Mouse (Mus musculus): ENCODE data around the gene Csnk1d. TPM values are rescaled to one million over a fixed set of nuclear protein-coding genes. Genes with fewer than 3 reads are reported as not detected.

The Csnk1d gene
- total and polyA plus RNA-seq, 3 experiments: 73.6 to 195 (median 116) TPM

DNA sequence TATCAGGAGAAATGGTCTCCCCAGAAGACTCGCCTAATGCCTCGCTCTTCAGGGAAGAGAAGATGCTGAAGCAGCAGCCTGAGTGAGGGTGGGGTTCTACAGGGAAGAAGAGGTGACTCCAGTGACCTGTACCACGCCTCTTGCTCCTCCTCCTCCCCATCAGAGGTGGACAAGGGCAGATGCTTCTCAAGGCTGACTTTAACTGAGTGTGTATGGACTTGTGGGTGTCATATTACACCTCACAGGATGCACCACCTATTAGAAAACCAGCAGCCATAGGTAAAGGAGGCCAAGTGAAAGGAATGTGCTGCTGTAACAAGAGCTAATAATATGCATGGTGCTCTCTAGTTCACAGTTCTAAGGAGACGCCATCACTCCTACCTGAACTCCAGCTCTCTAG is 25.5 kb downstream of the Csnk1d start:
- no peak for DNase-seq (ENCODE audit: low spot score)
- TF ChIP-seq GATA2 (IDR thresholded peaks at IDR 0.05; ENCODE audit: borderline replicate concordance, low read depth, low read length) (no peak), POLR2AphosphoS5 (IDR thresholded peaks at IDR 0.05; ENCODE audit: insufficient replicate concordance, low read depth, low read length) (no peak), TAL1 (conservative IDR thresholded peaks at IDR 0.05; ENCODE audit: low read depth, low read length) (no peak), GATA1 (IDR thresholded peaks at IDR 0.05; ENCODE audit: borderline replicate concordance, low read length) (no peak), CTCF (IDR thresholded peaks at IDR 0.05; ENCODE audit: low read depth, low read length) (no peak)
- H3K27me3 ChIP-seq (ENCODE audit: insufficient read depth, low read length): no peaks in the 10 kb centered on the region
- peaks cover 21% of the 10 kb centered on the region; the same call in 1 of the 2 replicates for H3K4me1 ChIP-seq (ENCODE audit: insufficient read depth, low read depth, low read length)
- H3K36me3 ChIP-seq (replicated peaks): peaks cover 100% of the 10 kb centered on the region
- no peaks in the 10 kb centered on the region for H3K9me3 ChIP-seq (replicated peaks)
- ATAC-seq (ENCODE audit: extremely low read depth, insufficient number of reproducible peaks, low FRiP score, poor library complexity, severe bottlenecking): no peak
- no peak overlapping the region for H3K4me3 ChIP-seq (ENCODE audit: low read depth, low read length)

- TF ChIP-seq GATA1 (IDR thresholded peaks at IDR 0.05; ENCODE audit: borderline replicate concordance, low read length): no peak
- TF ChIP-seq POLR2AphosphoS5 (IDR thresholded peaks at IDR 0.05; ENCODE audit: insufficient replicate concordance, low read depth, low read length): no peak; the same call in 1 of the 2 replicates
- no peak for TF ChIP-seq CTCF (IDR thresholded peaks at IDR 0.05; ENCODE audit: low read depth, low read length)
- no peak for TF ChIP-seq GATA2 (IDR thresholded peaks at IDR 0.05; ENCODE audit: borderline replicate concordance, low read depth, low read length)
- no peak for TF ChIP-seq TAL1 (conservative IDR thresholded peaks at IDR 0.05; ENCODE audit: low read depth, low read length)
- ATAC-seq (ENCODE audit: extremely low read depth, insufficient number of reproducible peaks, low FRiP score, poor library complexity, severe bottlenecking) (no peak), DNase-seq (ENCODE audit: low spot score) (no peak)
- H3K4me3 ChIP-seq (ENCODE audit: low read depth, low read length): no peak overlapping the region
- no peaks in the 10 kb centered on the region for H3K27me3 ChIP-seq (ENCODE audit: insufficient read depth, low read length)
- H3K9me3 ChIP-seq (replicated peaks): no peaks in the 10 kb centered on the region
- peaks cover 27% of the 10 kb centered on the region for H3K4me1 ChIP-seq (ENCODE audit: insufficient read depth, low read depth, low read length)
- H3K36me3 ChIP-seq (replicated peaks): peaks cover 100% of the 10 kb centered on the region
Measured at GRCm38 (mm10) chr11:120964195-120965157, 26.7 kb downstream of the Csnk1d start.

- H3K4me3 ChIP-seq (ENCODE audit: low read depth, low read length): no peak overlapping the region
- peaks cover 100% of the 10 kb centered on the region for H3K36me3 ChIP-seq (replicated peaks)
- DNase-seq (ENCODE audit: low spot score): no peak
- no peaks in the 10 kb centered on the region for H3K27me3 ChIP-seq (ENCODE audit: insufficient read depth, low read length)
- TF ChIP-seq CTCF (IDR thresholded peaks at IDR 0.05; ENCODE audit: low read depth, low read length) (no peak), GATA2 (IDR thresholded peaks at IDR 0.05; ENCODE audit: borderline replicate concordance, low read depth, low read length) (no peak), GATA1 (IDR thresholded peaks at IDR 0.05; ENCODE audit: borderline replicate concordance, low read length) (no peak), POLR2AphosphoS5 (IDR thresholded peaks at IDR 0.05; ENCODE audit: insufficient replicate concordance, low read depth, low read length) (no peak), TAL1 (conservative IDR thresholded peaks at IDR 0.05; ENCODE audit: low read depth, low read length) (no peak)
- peaks cover 41% of the 10 kb centered on the region for H3K4me1 ChIP-seq (ENCODE audit: insufficient read depth, low read depth, low read length)
- no peaks in the 10 kb centered on the region for H3K9me3 ChIP-seq (replicated peaks)
- no peak for ATAC-seq (ENCODE audit: extremely low read depth, insufficient number of reproducible peaks, low FRiP score, poor library complexity, severe bottlenecking)
Measured at GRCm38 (mm10) chr11:120962909-120963308, 28.2 kb downstream of the Csnk1d start.

- TF ChIP-seq GATA1 (IDR thresholded peaks at IDR 0.05; ENCODE audit: borderline replicate concordance, low read length): no peak
- TF ChIP-seq CTCF (IDR thresholded peaks at IDR 0.05; ENCODE audit: low read depth, low read length): no peak
- no peak; the same call in 1 of the 2 replicates for TF ChIP-seq POLR2AphosphoS5 (IDR thresholded peaks at IDR 0.05; ENCODE audit: insufficient replicate concordance, low read depth, low read length)
- no peak for TF ChIP-seq GATA2 (IDR thresholded peaks at IDR 0.05; ENCODE audit: borderline replicate concordance, low read depth, low read length)
- no peak for TF ChIP-seq TAL1 (conservative IDR thresholded peaks at IDR 0.05; ENCODE audit: low read depth, low read length)
- peaks cover 100% of the 10 kb centered on the region for H3K36me3 ChIP-seq (replicated peaks)
- peaks cover 46% of the 10 kb centered on the region for H3K4me1 ChIP-seq (ENCODE audit: insufficient read depth, low read depth, low read length)
- H3K27me3 ChIP-seq (ENCODE audit: insufficient read depth, low read length): no peaks in the 10 kb centered on the region
- DNase-seq (ENCODE audit: low spot score) (no peak), ATAC-seq (ENCODE audit: extremely low read depth, insufficient number of reproducible peaks, low FRiP score, poor library complexity, severe bottlenecking) (no peak)
- no peak overlapping the region for H3K4me3 ChIP-seq (ENCODE audit: low read depth, low read length)
- no peaks in the 10 kb centered on the region for H3K9me3 ChIP-seq (replicated peaks)
Measured at GRCm38 (mm10) chr11:120962050-120962771, 28.9 kb downstream of the Csnk1d start.

GRCm38 (mm10) chr11:120961594-120961993 is 29.5 kb downstream of the Csnk1d start:
- no peak for TF ChIP-seq CTCF (IDR thresholded peaks at IDR 0.05; ENCODE audit: low read depth, low read length)
- TF ChIP-seq TAL1 (conservative IDR thresholded peaks at IDR 0.05; ENCODE audit: low read depth, low read length): no peak
- no peak for TF ChIP-seq POLR2AphosphoS5 (IDR thresholded peaks at IDR 0.05; ENCODE audit: insufficient replicate concordance, low read depth, low read length)
- no peak for TF ChIP-seq GATA2 (IDR thresholded peaks at IDR 0.05; ENCODE audit: borderline replicate concordance, low read depth, low read length)
- TF ChIP-seq GATA1 (IDR thresholded peaks at IDR 0.05; ENCODE audit: borderline replicate concordance, low read length): no peak
- ATAC-seq (ENCODE audit: extremely low read depth, insufficient number of reproducible peaks, low FRiP score, poor library complexity, severe bottlenecking) (no peak), DNase-seq (ENCODE audit: low spot score) (no peak)
- H3K4me1 ChIP-seq (ENCODE audit: insufficient read depth, low read depth, low read length): peaks cover 49% of the 10 kb centered on the region
- H3K9me3 ChIP-seq (replicated peaks): no peaks in the 10 kb centered on the region
- no peak overlapping the region for H3K4me3 ChIP-seq (ENCODE audit: low read depth, low read length)
- no peaks in the 10 kb centered on the region for H3K27me3 ChIP-seq (ENCODE audit: insufficient read depth, low read length)
- peaks cover 100% of the 10 kb centered on the region for H3K36me3 ChIP-seq (replicated peaks)

DNA sequence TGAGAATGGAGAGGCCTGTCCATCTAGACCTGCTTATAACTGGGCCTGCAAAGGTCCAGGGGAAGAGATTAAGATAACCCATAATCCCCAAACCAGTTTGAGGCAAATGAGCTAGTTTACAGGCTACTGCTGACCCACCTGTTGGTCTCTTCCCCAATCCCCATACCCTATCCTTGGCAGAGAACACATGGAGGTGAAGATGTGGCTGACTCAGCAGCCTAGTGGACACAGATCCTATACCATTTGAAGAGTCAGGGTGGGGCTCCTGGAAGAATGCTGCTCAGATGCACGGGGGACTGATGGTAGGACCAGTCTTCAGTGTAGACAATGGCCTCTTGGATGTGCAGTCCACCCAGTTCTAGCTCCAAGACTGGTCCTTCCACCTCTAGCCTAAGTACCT is 30.9 kb downstream of the Csnk1d start:
- H3K4me3 ChIP-seq (ENCODE audit: low read depth, low read length): no peak overlapping the region
- TF ChIP-seq GATA1 (IDR thresholded peaks at IDR 0.05; ENCODE audit: borderline replicate concordance, low read length): no peak
- TF ChIP-seq CTCF (IDR thresholded peaks at IDR 0.05; ENCODE audit: low read depth, low read length): no peak
- TF ChIP-seq TAL1 (conservative IDR thresholded peaks at IDR 0.05; ENCODE audit: low read depth, low read length): no peak
- no peak for TF ChIP-seq POLR2AphosphoS5 (IDR thresholded peaks at IDR 0.05; ENCODE audit: insufficient replicate concordance, low read depth, low read length)
- TF ChIP-seq GATA2 (IDR thresholded peaks at IDR 0.05; ENCODE audit: borderline replicate concordance, low read depth, low read length): no peak
- H3K4me1 ChIP-seq (ENCODE audit: insufficient read depth, low read depth, low read length): peaks cover 59% of the 10 kb centered on the region
- ATAC-seq (ENCODE audit: extremely low read depth, insufficient number of reproducible peaks, low FRiP score, poor library complexity, severe bottlenecking) (no peak), DNase-seq (ENCODE audit: low spot score) (no peak)
- no peaks in the 10 kb centered on the region for H3K9me3 ChIP-seq (replicated peaks)
- H3K27me3 ChIP-seq (ENCODE audit: insufficient read depth, low read length): no peaks in the 10 kb centered on the region
- peaks cover 100% of the 10 kb centered on the region for H3K36me3 ChIP-seq (replicated peaks)
